Mouse (Mus musculus): ENCODE data around the gene Perm1. TPM values are rescaled to one million over a fixed set of nuclear protein-coding genes. Genes with fewer than 3 reads are reported as not detected.

Perm1 gene
- total RNA-seq (2014; rRNA removed) = 1.9 and 2.0 TPM in 2 replicates
- 1.4 and 1.7 TPM in 2 replicates for polyA plus RNA-seq (2015; fragmentation: Nextera tagmentation; extraction: Ambion mirVana)

- WGBS = 84% methylated on average over 4 of the region's 4 CpGs
Observed at GRCm38 (mm10) chr4:156215649-156216048, at the start of gene Perm1. Gene Perm1, plus strand, starts transcription at chr4:156215868.

GRCm38 (mm10) chr4:156166477-156166876, 49.2 kb upstream of the Perm1 start:
- Histone ChIP-seq H3K4me2 (ENCODE audit: low read depth, low read length, poor library complexity, severe bottlenecking) (no peak overlapping the region), H3K4me3 (ENCODE audit: low read depth, low read length) (no peak overlapping the region), H3K4me1 (ENCODE audit: insufficient read depth, low read length) (no peaks in the 10 kb centered on the region), H3K9ac (replicated peaks; ENCODE audit: low read length, poor library complexity, severe bottlenecking) (no peak overlapping the region), H3K27ac (ENCODE audit: low read depth, low read length) (no peak overlapping the region), H3K27me3 (ENCODE audit: insufficient read depth, low read length) (no peaks in the 10 kb centered on the region), H3K36me3 (ENCODE audit: insufficient read depth, low read length) (peaks cover 66% of the 10 kb centered on the region), H3K9me3 (ENCODE audit: low read length) (no peaks in the 10 kb centered on the region)
- ATAC-seq (ENCODE audit: low FRiP score) (no peak), DNase-seq (ENCODE audit: low spot score) (no peak)
- WGBS = 90% methylated on average over 9 of the region's 9 CpGs
- no peak for TF ChIP-seq CTCF (IDR thresholded peaks at IDR 0.05)

More at GRCm38 (mm10) chr4:156215649-156216048, at the start of gene Perm1:
- TF ChIP-seq CTCF (IDR thresholded peaks at IDR 0.05) = no peak
- no peaks in the 10 kb centered on the region for H3K9me3 ChIP-seq (ENCODE audit: low read length)
- no peak within 1 kb of the TSS for H3K27ac ChIP-seq (ENCODE audit: low read depth, low read length)
- no peaks in the 10 kb centered on the region for H3K4me1 ChIP-seq (ENCODE audit: insufficient read depth, low read length)
- H3K4me3 ChIP-seq (ENCODE audit: low read depth, low read length) = no peak within 1 kb of the TSS
- DNase-seq (ENCODE audit: low spot score) = no peak
- no peaks in the 10 kb centered on the region for H3K27me3 ChIP-seq (ENCODE audit: insufficient read depth, low read length)
- no peak for ATAC-seq (ENCODE audit: low FRiP score)
- no peaks in the 10 kb centered on the region for H3K36me3 ChIP-seq (ENCODE audit: insufficient read depth, low read length)
- H3K4me2 ChIP-seq (ENCODE audit: low read depth, low read length, poor library complexity, severe bottlenecking) = no peak within 1 kb of the TSS
- no peak within 1 kb of the TSS for H3K9ac ChIP-seq (replicated peaks; ENCODE audit: low read length, poor library complexity, severe bottlenecking)

GRCm38 (mm10) chr4:156168611-156169010, 47.1 kb upstream of the Perm1 start:
- 90% methylated on average over 6 of the region's 8 CpGs for WGBS
- no peak for DNase-seq (ENCODE audit: low spot score)
- H3K4me1 ChIP-seq (ENCODE audit: insufficient read depth, low read length) = no peaks in the 10 kb centered on the region
- H3K27me3 ChIP-seq (ENCODE audit: insufficient read depth, low read length) = no peaks in the 10 kb centered on the region
- ATAC-seq (ENCODE audit: low FRiP score) = no peak
- no peak overlapping the region for H3K9ac ChIP-seq (replicated peaks; ENCODE audit: low read length, poor library complexity, severe bottlenecking)
- H3K4me3 ChIP-seq (ENCODE audit: low read depth, low read length) = no peak overlapping the region
- no peak overlapping the region for H3K4me2 ChIP-seq (ENCODE audit: low read depth, low read length, poor library complexity, severe bottlenecking)
- TF ChIP-seq CTCF (IDR thresholded peaks at IDR 0.05) = no peak
- H3K9me3 ChIP-seq (ENCODE audit: low read length) = no peaks in the 10 kb centered on the region
- no peak overlapping the region for H3K27ac ChIP-seq (ENCODE audit: low read depth, low read length)
- H3K36me3 ChIP-seq (ENCODE audit: insufficient read depth, low read length) = peaks cover 83% of the 10 kb centered on the region

GRCm38 (mm10) chr4:156169129-156169528, 46.5 kb upstream of the Perm1 start:
- DNase-seq (ENCODE audit: low spot score) (no peak), ATAC-seq (ENCODE audit: low FRiP score) (no peak)
- no peaks in the 10 kb centered on the region for H3K4me1 ChIP-seq (ENCODE audit: insufficient read depth, low read length)
- no peak overlapping the region for H3K4me3 ChIP-seq (ENCODE audit: low read depth, low read length)
- no peaks in the 10 kb centered on the region for H3K9me3 ChIP-seq (ENCODE audit: low read length)
- no peak overlapping the region for H3K4me2 ChIP-seq (ENCODE audit: low read depth, low read length, poor library complexity, severe bottlenecking)
- H3K9ac ChIP-seq (replicated peaks; ENCODE audit: low read length, poor library complexity, severe bottlenecking) = no peak overlapping the region
- WGBS = 98% methylated on average over 10 of the region's 10 CpGs
- H3K27me3 ChIP-seq (ENCODE audit: insufficient read depth, low read length) = no peaks in the 10 kb centered on the region
- no peak for TF ChIP-seq CTCF (IDR thresholded peaks at IDR 0.05)
- H3K27ac ChIP-seq (ENCODE audit: low read depth, low read length) = no peak overlapping the region
- H3K36me3 ChIP-seq (ENCODE audit: insufficient read depth, low read length) = peaks cover 86% of the 10 kb centered on the region

- Histone ChIP-seq H3K36me3 (ENCODE audit: insufficient read depth, low read length) (peaks cover 98% of the 10 kb centered on the region), H3K9ac (replicated peaks; ENCODE audit: low read length, poor library complexity, severe bottlenecking) (no peak overlapping the region), H3K4me1 (ENCODE audit: insufficient read depth, low read length) (no peaks in the 10 kb centered on the region), H3K4me3 (ENCODE audit: low read depth, low read length) (no peak overlapping the region), H3K27me3 (ENCODE audit: insufficient read depth, low read length) (no peaks in the 10 kb centered on the region), H3K27ac (ENCODE audit: low read depth, low read length) (no peak overlapping the region), H3K9me3 (ENCODE audit: low read length) (no peaks in the 10 kb centered on the region), H3K4me2 (ENCODE audit: low read depth, low read length, poor library complexity, severe bottlenecking) (no peak overlapping the region)
- DNase-seq (ENCODE audit: low spot score) (no peak), ATAC-seq (ENCODE audit: low FRiP score) (no peak)
- no peak for TF ChIP-seq CTCF (IDR thresholded peaks at IDR 0.05)
- 97% methylated on average over 11 of the region's 11 CpGs for WGBS
Observed at GRCm38 (mm10) chr4:156171828-156172227, 43.8 kb upstream of the Perm1 start.

GRCm38 (mm10) chr4:156177630-156178029, 38.0 kb upstream of the Perm1 start:
- no peak for DNase-seq (ENCODE audit: low spot score)
- ATAC-seq (ENCODE audit: low FRiP score) = no peak
- peaks cover 78% of the 10 kb centered on the region for H3K36me3 ChIP-seq (ENCODE audit: insufficient read depth, low read length)
- H3K4me3 ChIP-seq (ENCODE audit: low read depth, low read length) = no peak overlapping the region
- no peak overlapping the region for H3K27ac ChIP-seq (ENCODE audit: low read depth, low read length)
- H3K4me2 ChIP-seq (ENCODE audit: low read depth, low read length, poor library complexity, severe bottlenecking) = no peak overlapping the region
- H3K9ac ChIP-seq (replicated peaks; ENCODE audit: low read length, poor library complexity, severe bottlenecking) = no peak overlapping the region
- no peaks in the 10 kb centered on the region for H3K27me3 ChIP-seq (ENCODE audit: insufficient read depth, low read length)
- no peak for TF ChIP-seq CTCF (IDR thresholded peaks at IDR 0.05)
- 97% methylated on average over 9 of the region's 9 CpGs for WGBS
- peaks cover 14% of the 10 kb centered on the region for H3K4me1 ChIP-seq (ENCODE audit: insufficient read depth, low read length)
- no peaks in the 10 kb centered on the region for H3K9me3 ChIP-seq (ENCODE audit: low read length)
